Mouse (Mus musculus) ES-Bruce4 (cell line): Measurements from ENCODE around the gene Ntmt1. TPM values are rescaled to one million over a fixed set of nuclear protein-coding genes. Genes with fewer than 3 reads are reported as not detected.

Experiments used
- H3K27ac ChIP-seq: 2 replicates; pipeline ENCODE4 v1.5.1; 2012; ENCODE audit warnings: low read length, inconsistent platforms; ENCODE audit not compliant: insufficient read depth
- H3K27me3 ChIP-seq: 2 replicates; pipeline ENCODE4 v1.6.1; 2012; ENCODE audit warnings: mild to moderate bottlenecking, low read length, inconsistent platforms; ENCODE audit not compliant: control insufficient read depth, poor library complexity, insufficient read depth, severe bottlenecking
- H3K36me3 ChIP-seq: 2 replicates; pipeline ENCODE4 v1.6.1; 2012; ENCODE audit warnings: inconsistent platforms, mild to moderate bottlenecking, low read length, moderate library complexity; ENCODE audit not compliant: control insufficient read depth, poor library complexity, insufficient read depth, severe bottlenecking
- H3K4me1 ChIP-seq: one replicate; pipeline ENCODE4 v1.8.1; 2011; ENCODE audit warnings: low read length; ENCODE audit not compliant: control insufficient read depth, insufficient read depth
- H3K4me3 ChIP-seq: 2 replicates; pipeline ENCODE4 v1.5.1; 2011; ENCODE audit warnings: low read depth, mild to moderate bottlenecking, low read length
- H3K9ac ChIP-seq: 2 replicates; pipeline ENCODE4 v1.6.1; 2012; ENCODE audit warnings: low read depth, mild to moderate bottlenecking, inconsistent platforms; ENCODE audit not compliant: poor library complexity, severe bottlenecking
- H3K9me3 ChIP-seq: replicated peaks from 2 replicates; pipeline ENCODE4 v1.6.1; 2012; ENCODE audit warnings: mild to moderate bottlenecking, low read length, inconsistent platforms; ENCODE audit not compliant: control insufficient read depth, poor library complexity, insufficient read depth, severe bottlenecking
- CTCF ChIP-seq: IDR thresholded peaks from one replicate; pipeline ENCODE4 v1.8.1; 2011; ENCODE audit warnings: low read depth, low read length
- EP300 ChIP-seq: IDR thresholded peaks from 2 replicates; pipeline ENCODE4 v1.6.1; 2011; ENCODE audit warnings: low read depth, low read length; ENCODE audit not compliant: insufficient read depth
- POLR2A ChIP-seq: IDR thresholded peaks from one replicate; pipeline ENCODE4 v1.8.1; 2011; ENCODE audit warnings: low read length; ENCODE audit not compliant: insufficient read depth
- polyA plus RNA-seq: library from polyadenylated mRNA; stranded (reverse); fragments of >200 nt; gene quantifications from 2 replicates; pipeline ENCODE4 v1.2.4, GENCODE M21; 2011; ENCODE audit warnings: low read depth; ENCODE audit not compliant: missing spikeins, insufficient read depth, insufficient read length

Ntmt1 gene
- polyA plus RNA-seq, 1 experiment = 42.6 TPM

DNA sequence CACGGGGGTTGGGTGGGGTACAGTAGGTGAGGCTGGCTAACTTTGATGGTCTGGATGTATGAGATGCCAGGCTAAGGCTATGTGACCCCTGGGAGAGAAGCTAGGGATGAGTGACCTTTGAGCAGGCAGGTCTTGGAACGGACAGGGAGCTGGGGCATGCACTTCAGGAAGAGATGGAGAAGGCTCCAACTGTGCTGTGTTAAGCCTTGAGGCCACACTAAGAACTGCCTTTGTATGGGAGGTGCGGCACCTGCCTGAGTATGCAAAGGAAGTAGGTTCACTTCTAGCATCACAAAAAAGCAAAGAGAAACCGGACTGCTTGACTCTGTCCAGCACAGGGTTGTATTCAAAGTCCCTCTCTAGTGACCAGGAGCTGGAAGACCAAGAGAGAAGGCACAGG lies 29.4 kb upstream of the Ntmt1 start:
- no peak for TF ChIP-seq POLR2A
- TF ChIP-seq EP300 = peak; percentile 98
- TF ChIP-seq CTCF = no peak
- no peaks in the 10 kb centered on the region for H3K36me3 ChIP-seq
- H3K9me3 ChIP-seq = no peaks in the 10 kb centered on the region
- H3K4me1 ChIP-seq = peaks cover 18% of the 10 kb centered on the region
- H3K4me3 ChIP-seq = no peak overlapping the region
- H3K27me3 ChIP-seq = no peaks in the 10 kb centered on the region
- peak overlapping the region; percentile 46; the same call in 1 of the 2 replicates for H3K27ac ChIP-seq
- H3K9ac ChIP-seq = no peak overlapping the region

GRCm38 (mm10) chr2:30779241-30779640 lies 28.4 kb upstream of the Ntmt1 start:
- Histone ChIP-seq H3K9me3 (no peaks in the 10 kb centered on the region), H3K27me3 (no peaks in the 10 kb centered on the region), H3K9ac (no peak overlapping the region), H3K36me3 (no peaks in the 10 kb centered on the region), H3K4me3 (no peak overlapping the region), H3K4me1 (peaks cover 17% of the 10 kb centered on the region), H3K27ac (0 out of 2 replicates have a peak overlapping the region, but pooled peaks have one; percentile 8)
- TF ChIP-seq CTCF (no peak), EP300 (peak; percentile 100)

DNA sequence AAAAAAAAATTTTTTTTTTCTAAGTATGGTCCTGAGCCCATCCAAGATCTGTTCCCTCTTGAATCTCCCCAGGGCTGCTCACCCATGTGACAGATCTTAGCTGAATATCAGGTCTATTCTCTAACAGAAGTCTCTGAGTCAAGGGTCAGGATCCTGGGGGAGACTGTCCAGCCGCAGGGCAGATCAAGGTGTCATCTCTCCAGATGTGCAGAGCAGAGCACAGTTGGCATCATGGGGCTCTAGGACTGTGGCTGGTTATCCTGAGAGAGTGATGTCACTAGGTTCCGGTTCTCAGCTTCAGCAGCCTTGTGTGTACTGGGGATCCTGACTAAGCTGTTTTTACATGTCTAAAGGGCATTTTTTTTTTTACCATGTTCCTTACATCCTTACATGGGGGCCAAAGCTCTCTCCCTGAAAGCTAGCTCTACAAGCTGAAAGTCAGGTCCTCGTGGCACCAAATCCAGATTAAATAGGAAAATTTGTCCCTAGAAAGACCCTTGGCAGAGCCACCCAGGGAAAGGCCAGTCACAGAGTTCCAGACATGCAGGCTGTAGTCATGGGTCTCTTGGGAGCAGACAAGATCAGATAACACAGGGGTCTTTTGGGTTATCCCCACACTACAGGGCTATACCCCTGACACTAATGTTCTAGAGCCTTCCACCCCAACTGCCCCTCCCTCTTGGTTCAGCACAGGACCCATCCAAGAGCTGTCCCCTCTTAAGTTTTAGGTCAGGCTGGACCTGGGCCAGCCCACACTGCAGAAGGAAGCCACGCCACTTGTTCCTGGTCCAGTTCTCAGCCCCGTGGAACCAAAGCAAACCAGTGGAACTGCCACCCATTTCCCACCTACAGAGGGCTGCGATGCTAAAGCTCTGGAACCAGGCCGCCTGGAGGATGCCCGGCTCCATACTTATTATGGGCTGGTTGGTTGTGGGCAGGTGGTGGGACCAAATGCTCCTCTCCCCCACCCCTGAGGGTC lies 25.0 kb upstream of the Ntmt1 start:
- no peak overlapping the region for H3K27ac ChIP-seq
- H3K36me3 ChIP-seq = no peaks in the 10 kb centered on the region
- H3K4me3 ChIP-seq = no peak overlapping the region
- no peak overlapping the region for H3K9ac ChIP-seq
- H3K27me3 ChIP-seq = no peaks in the 10 kb centered on the region
- TF ChIP-seq EP300 (no peak), POLR2A (no peak), CTCF (no peak)
- no peaks in the 10 kb centered on the region for H3K9me3 ChIP-seq
- peaks cover 12% of the 10 kb centered on the region for H3K4me1 ChIP-seq

DNA sequence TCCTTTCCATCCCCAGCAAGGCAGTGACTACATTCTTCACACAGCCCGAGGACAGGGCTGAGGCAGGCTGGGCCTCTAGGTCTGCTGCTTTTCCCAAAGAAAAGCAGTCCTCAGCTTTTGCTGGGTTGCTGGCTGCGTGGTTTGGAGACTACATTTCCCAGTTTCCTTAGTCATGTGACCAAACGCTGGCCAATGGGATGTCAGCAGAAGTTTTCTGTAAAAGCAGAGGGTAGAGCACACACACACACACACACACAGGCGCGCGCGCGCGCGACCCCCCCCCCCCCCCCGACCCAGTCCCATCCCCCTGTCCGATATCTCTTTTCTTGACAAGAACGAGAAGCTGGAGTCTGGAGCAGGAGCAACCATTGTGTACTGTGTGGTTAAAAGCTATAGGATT lies 24.3 kb upstream of the Ntmt1 start:
- Histone ChIP-seq H3K4me1 (peaks cover 7% of the 10 kb centered on the region), H3K27ac (no peak overlapping the region), H3K9me3 (no peaks in the 10 kb centered on the region), H3K27me3 (no peaks in the 10 kb centered on the region), H3K36me3 (no peaks in the 10 kb centered on the region), H3K4me3 (no peak overlapping the region), H3K9ac (no peak overlapping the region)
- TF ChIP-seq EP300 = no peak
- TF ChIP-seq CTCF = no peak
- no peak for TF ChIP-seq POLR2A

GRCm38 (mm10) chr2:30784078-30784994 lies 23.3 kb upstream of the Ntmt1 start:
- H3K4me3 ChIP-seq = peak overlapping the region; percentile 51
- no peaks in the 10 kb centered on the region for H3K9me3 ChIP-seq
- TF ChIP-seq CTCF (no peak), POLR2A (no peak), EP300 (no peak)
- peak overlapping the region; percentile 53 for H3K9ac ChIP-seq
- no peaks in the 10 kb centered on the region for H3K36me3 ChIP-seq
- peaks cover 6% of the 10 kb centered on the region for H3K4me1 ChIP-seq
- no peak overlapping the region for H3K27ac ChIP-seq
- H3K27me3 ChIP-seq = no peaks in the 10 kb centered on the region

GRCm38 (mm10) chr2:30787466-30787865 lies 20.2 kb upstream of the Ntmt1 start:
- no peak overlapping the region for H3K4me3 ChIP-seq
- no peaks in the 10 kb centered on the region for H3K36me3 ChIP-seq
- TF ChIP-seq EP300 (no peak), POLR2A (no peak), CTCF (no peak)
- H3K4me1 ChIP-seq = peaks cover 3% of the 10 kb centered on the region
- H3K9ac ChIP-seq = no peak overlapping the region
- H3K9me3 ChIP-seq = no peaks in the 10 kb centered on the region
- H3K27ac ChIP-seq = no peak overlapping the region
- H3K27me3 ChIP-seq = no peaks in the 10 kb centered on the region
